ENCODE assay signal across 19 mouse cellular contexts in the genomic region with DNA sequence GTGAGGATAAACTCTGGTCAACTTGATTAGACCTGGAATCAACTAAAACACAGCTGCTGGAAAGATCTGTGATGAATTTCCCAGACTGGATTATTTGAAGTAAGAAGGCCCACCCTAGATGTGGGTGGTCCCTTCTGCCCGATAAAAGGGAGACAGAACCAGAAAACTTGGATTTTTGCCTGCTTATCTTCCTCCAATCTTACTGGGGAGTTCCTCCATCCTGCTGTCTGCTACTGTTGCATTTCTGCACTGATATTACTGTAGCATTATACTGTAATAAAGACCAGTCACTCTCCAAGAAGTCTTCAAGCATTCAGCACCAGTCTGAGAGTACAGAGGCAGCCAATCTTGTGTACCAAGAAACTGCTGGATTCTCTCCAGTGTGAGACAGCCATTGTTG. TPM values are rescaled to one million over a fixed set of nuclear protein-coding genes. Genes with fewer than 3 reads are reported as not detected.
"Had no signal": no experiment of that assay in that cellular context is flagged by ENCODE, and none has a peak within 500 bp of the region (broad histone marks: within the 10 kb centered on the region; RNA-seq: fewer than 3 reads in every experiment).

No protein-coding gene starts in this region.

- H3K9ac ChIP-seq: neural tube, embryonic 15.5 days; stomach, embryonic 15.5 days had no signal

- H3K27ac ChIP-seq: neural tube, embryonic 15.5 days; stomach, embryonic 15.5 days; stomach, postnatal 0 days had no signal

- H3K4me2 ChIP-seq: neural tube, embryonic 15.5 days; stomach, embryonic 15.5 days had no signal

- H3K9me3 ChIP-seq: neural tube, embryonic 15.5 days; stomach, embryonic 15.5 days had no signal

- H3K27me3 ChIP-seq: neural tube, embryonic 15.5 days; stomach, embryonic 15.5 days had no signal

- H3K4me3 ChIP-seq: neural tube, embryonic 15.5 days; stomach, embryonic 15.5 days had no signal

- H3K36me3 ChIP-seq: neural tube, embryonic 15.5 days; stomach, embryonic 15.5 days had no signal

- DNase-seq: retina, postnatal 1 day; right cerebral cortex, adult 18-20 months; right cerebral cortex, postnatal 14 days; right cerebral cortex, postnatal 25 days; right cerebral cortex, postnatal 4 days; spleen, adult 18-20 months; thymus, adult 18-20 months; thymus, adult 2 months; thymus, postnatal 14 days; thymus, postnatal 25 days; thymus, postnatal 36 days; thymus, postnatal 4 days had no signal

- H3K4me1 ChIP-seq: neural tube, embryonic 15.5 days; stomach, embryonic 15.5 days had no signal

RNA-seq across cellular contexts. Expression of gene Csrp3, which starts 10.4 kb away (rescaled TPM):
- total RNA-seq: neutrophil, adult 5-6 weeks had no signal
- polyA plus RNA-seq: small intestine, adult 2 months; testis, adult 2 months; urinary bladder, adult 2 months had no signal
